Mouse (Mus musculus): ENCODE measurements around the gene Fads2. TPM values are rescaled to one million over a fixed set of nuclear protein-coding genes. Genes with fewer than 3 reads are reported as not detected.

Gene Fads2
- polyA plus RNA-seq, 1 experiment from 2014 or later = 74.5 TPM

- Histone ChIP-seq H3K27ac (ENCODE audit: low read length) (peak overlapping the region; percentile 41), H3K36me3 (ENCODE audit: control insufficient read depth, insufficient read depth, low read length) (no peaks in the 10 kb centered on the region), H3K4me3 (ENCODE audit: low read length) (peak overlapping the region; percentile 57), H3K27me3 (ENCODE audit: control insufficient read depth, insufficient read depth, low read depth, low read length) (no peaks in the 10 kb centered on the region), H3K9me3 (ENCODE audit: control insufficient read depth, low read length) (no peaks in the 10 kb centered on the region), H3K9ac (ENCODE audit: low read length) (peak overlapping the region; percentile 85), H3K4me1 (replicated peaks; ENCODE audit: control insufficient read depth, insufficient read depth, low read length) (peaks cover 42% of the 10 kb centered on the region), H3K4me2 (ENCODE audit: low read depth, low read length) (peak overlapping the region; percentile 89)
- peak; percentile 62 for ATAC-seq (ENCODE audit: low read depth)
- 1% methylated on average over 3 of the region's 3 CpGs for WGBS
These were observed 83.1 kb downstream of the Fads2 start for GRCm38 (mm10) chr19:10018527-10018818.

- H3K36me3 ChIP-seq (ENCODE audit: control insufficient read depth, insufficient read depth, low read length) = no peaks in the 10 kb centered on the region
- H3K4me2 ChIP-seq (ENCODE audit: low read depth, low read length) = peak overlapping the region; percentile 89
- H3K4me1 ChIP-seq (replicated peaks; ENCODE audit: control insufficient read depth, insufficient read depth, low read length) = peaks cover 42% of the 10 kb centered on the region
- no peaks in the 10 kb centered on the region for H3K9me3 ChIP-seq (ENCODE audit: control insufficient read depth, low read length)
- H3K27ac ChIP-seq (ENCODE audit: low read length) = peak overlapping the region; percentile 74
- WGBS = 7% methylated on average over 43 of the region's 44 CpGs
- peak overlapping the region; percentile 85 for H3K9ac ChIP-seq (ENCODE audit: low read length)
- peak overlapping the region; percentile 57 for H3K4me3 ChIP-seq (ENCODE audit: low read length)
- peak; percentile 97 for ATAC-seq (ENCODE audit: low read depth)
- H3K27me3 ChIP-seq (ENCODE audit: control insufficient read depth, insufficient read depth, low read depth, low read length) = no peaks in the 10 kb centered on the region
These were observed 83.7 kb downstream of the Fads2 start for GRCm38 (mm10) chr19:10017637-10018526.

- no peak overlapping the region for H3K9ac ChIP-seq (ENCODE audit: low read length)
- H3K27me3 ChIP-seq (ENCODE audit: control insufficient read depth, insufficient read depth, low read depth, low read length) = no peaks in the 10 kb centered on the region
- no peak overlapping the region for H3K4me3 ChIP-seq (ENCODE audit: low read length)
- H3K4me2 ChIP-seq (ENCODE audit: low read depth, low read length) = no peak overlapping the region
- peaks cover 33% of the 10 kb centered on the region for H3K4me1 ChIP-seq (replicated peaks; ENCODE audit: control insufficient read depth, insufficient read depth, low read length)
- H3K27ac ChIP-seq (ENCODE audit: low read length) = no peak overlapping the region
- H3K9me3 ChIP-seq (ENCODE audit: control insufficient read depth, low read length) = no peaks in the 10 kb centered on the region
- WGBS = 83% methylated on average over 4 of the region's 4 CpGs
- no peak for ATAC-seq (ENCODE audit: low read depth)
- H3K36me3 ChIP-seq (ENCODE audit: control insufficient read depth, insufficient read depth, low read length) = no peaks in the 10 kb centered on the region
These were observed 85.4 kb downstream of the Fads2 start for GRCm38 (mm10) chr19:10016151-10016550.

- no peaks in the 10 kb centered on the region for H3K27me3 ChIP-seq (ENCODE audit: control insufficient read depth, insufficient read depth, low read depth, low read length)
- no peak overlapping the region for H3K4me3 ChIP-seq (ENCODE audit: low read length)
- H3K4me1 ChIP-seq (replicated peaks; ENCODE audit: control insufficient read depth, insufficient read depth, low read length) = peaks cover 32% of the 10 kb centered on the region
- no peak overlapping the region for H3K4me2 ChIP-seq (ENCODE audit: low read depth, low read length)
- no peaks in the 10 kb centered on the region for H3K36me3 ChIP-seq (ENCODE audit: control insufficient read depth, insufficient read depth, low read length)
- H3K9me3 ChIP-seq (ENCODE audit: control insufficient read depth, low read length) = no peaks in the 10 kb centered on the region
- H3K27ac ChIP-seq (ENCODE audit: low read length) = no peak overlapping the region
- ATAC-seq (ENCODE audit: low read depth) = no peak
- H3K9ac ChIP-seq (ENCODE audit: low read length) = no peak overlapping the region
- WGBS = 68% methylated on average over 4 of the region's 4 CpGs
These were observed 86.1 kb downstream of the Fads2 start for GRCm38 (mm10) chr19:10015442-10015841.

- no peak overlapping the region for H3K4me3 ChIP-seq (ENCODE audit: low read length)
- no peak overlapping the region for H3K4me2 ChIP-seq (ENCODE audit: low read depth, low read length)
- WGBS = 71% methylated on average over 13 of the region's 13 CpGs
- peaks cover 32% of the 10 kb centered on the region for H3K4me1 ChIP-seq (replicated peaks; ENCODE audit: control insufficient read depth, insufficient read depth, low read length)
- no peaks in the 10 kb centered on the region for H3K27me3 ChIP-seq (ENCODE audit: control insufficient read depth, insufficient read depth, low read depth, low read length)
- no peaks in the 10 kb centered on the region for H3K9me3 ChIP-seq (ENCODE audit: control insufficient read depth, low read length)
- no peak overlapping the region for H3K9ac ChIP-seq (ENCODE audit: low read length)
- no peak overlapping the region for H3K27ac ChIP-seq (ENCODE audit: low read length)
- ATAC-seq (ENCODE audit: low read depth) = no peak
- H3K36me3 ChIP-seq (ENCODE audit: control insufficient read depth, insufficient read depth, low read length) = no peaks in the 10 kb centered on the region
These were observed 86.7 kb downstream of the Fads2 start for GRCm38 (mm10) chr19:10014824-10015223.

GRCm38 (mm10) chr19:10013913-10014312 is 87.6 kb downstream of the Fads2 start:
- WGBS = 40% methylated on average over 5 of the region's 5 CpGs
- Histone ChIP-seq H3K9me3 (ENCODE audit: control insufficient read depth, low read length) (no peaks in the 10 kb centered on the region), H3K4me3 (ENCODE audit: low read length) (no peak overlapping the region), H3K9ac (ENCODE audit: low read length) (no peak overlapping the region), H3K36me3 (ENCODE audit: control insufficient read depth, insufficient read depth, low read length) (no peaks in the 10 kb centered on the region), H3K27me3 (ENCODE audit: control insufficient read depth, insufficient read depth, low read depth, low read length) (no peaks in the 10 kb centered on the region), H3K4me2 (ENCODE audit: low read depth, low read length) (no peak overlapping the region), H3K4me1 (replicated peaks; ENCODE audit: control insufficient read depth, insufficient read depth, low read length) (peaks cover 23% of the 10 kb centered on the region), H3K27ac (ENCODE audit: low read length) (no peak overlapping the region)
- no peak for ATAC-seq (ENCODE audit: low read depth)

- Histone ChIP-seq H3K27me3 (ENCODE audit: control insufficient read depth, insufficient read depth, low read depth, low read length) (no peaks in the 10 kb centered on the region), H3K4me2 (ENCODE audit: low read depth, low read length) (no peak overlapping the region), H3K36me3 (ENCODE audit: control insufficient read depth, insufficient read depth, low read length) (no peaks in the 10 kb centered on the region), H3K4me1 (replicated peaks; ENCODE audit: control insufficient read depth, insufficient read depth, low read length) (peaks cover 18% of the 10 kb centered on the region), H3K9me3 (ENCODE audit: control insufficient read depth, low read length) (no peaks in the 10 kb centered on the region), H3K27ac (ENCODE audit: low read length) (peak overlapping the region; percentile 65), H3K4me3 (ENCODE audit: low read length) (no peak overlapping the region), H3K9ac (ENCODE audit: low read length) (0 out of 2 replicates have a peak overlapping the region, but pooled peaks have one; percentile 2)
- WGBS = 24% methylated on average over 3 of the region's 3 CpGs
- ATAC-seq (ENCODE audit: low read depth) = no peak
These were observed 88.2 kb downstream of the Fads2 start for GRCm38 (mm10) chr19:10013348-10013747.

- WGBS = 8% methylated on average over 6 of the region's 6 CpGs
- Histone ChIP-seq H3K9me3 (ENCODE audit: control insufficient read depth, low read length) (no peaks in the 10 kb centered on the region), H3K36me3 (ENCODE audit: control insufficient read depth, insufficient read depth, low read length) (no peaks in the 10 kb centered on the region), H3K27ac (ENCODE audit: low read length) (peak overlapping the region; percentile 79), H3K4me1 (replicated peaks; ENCODE audit: control insufficient read depth, insufficient read depth, low read length) (peaks cover 17% of the 10 kb centered on the region), H3K4me3 (ENCODE audit: low read length) (no peak overlapping the region), H3K27me3 (ENCODE audit: control insufficient read depth, insufficient read depth, low read depth, low read length) (no peaks in the 10 kb centered on the region), H3K4me2 (ENCODE audit: low read depth, low read length) (no peak overlapping the region), H3K9ac (ENCODE audit: low read length) (peak overlapping the region; percentile 49; the same call in 1 of the 2 replicates)
- ATAC-seq (ENCODE audit: low read depth) = peak; percentile 76
These were observed 88.7 kb downstream of the Fads2 start for GRCm38 (mm10) chr19:10012827-10013278.

Measured in lung, embryonic 16.5 days (tissue).